Mouse (Mus musculus) thymus, postnatal 36 days (tissue): ENCODE results near the gene Ikbkg.
"Not testable (repeated sequence)": the region's sequence is repeated elsewhere in the genome, so short reads cannot be mapped to it uniquely, and the experiment has no call there.

Experiments
- DNase-seq, 2 experiments: peaks; one replicate each; pipeline ENCODE4 v3.0.0; 2022; ENCODE audit warnings: mixed read lengths in 2 of 2

Gene Ikbkg

GRCm38 (mm10) chrX:74451157-74451912 is 58.2 kb downstream of the Ikbkg start:
- DNase-seq = no peak

- DNase-seq = no peak
These were observed 59.7 kb downstream of the Ikbkg start for GRCm38 (mm10) chrX:74452773-74453172.

GRCm38 (mm10) chrX:74481349-74481885 is 88.3 kb downstream of the Ikbkg start, which contains the start of gene Gm6880:
Gene Gm6880 (minus strand): TSS chrX:74481399.
- not testable (repeated sequence) for DNase-seq

GRCm38 (mm10) chrX:74497131-74497530 is 104.0 kb downstream of the Ikbkg start:
- DNase-seq = no peak
